Mouse (Mus musculus) liver, adult 2 months (tissue): ENCODE results near the gene Gm4922.

ENCODE experiments used
- CTCF ChIP-seq: fragments of 200-500 bp; IDR thresholded peaks from 2 replicates; pipeline ENCODE4 v1.5.1; 2011; ENCODE audit warnings: low read depth, low read length, control low read depth
- POLR2A ChIP-seq: fragments of 200-500 bp; IDR thresholded peaks from 2 replicates; pipeline ENCODE4 v1.6.1; 2011; ENCODE audit warnings: low read length, control low read depth; ENCODE audit not compliant: insufficient read depth; ENCODE audit errors: extremely low read depth

DNA sequence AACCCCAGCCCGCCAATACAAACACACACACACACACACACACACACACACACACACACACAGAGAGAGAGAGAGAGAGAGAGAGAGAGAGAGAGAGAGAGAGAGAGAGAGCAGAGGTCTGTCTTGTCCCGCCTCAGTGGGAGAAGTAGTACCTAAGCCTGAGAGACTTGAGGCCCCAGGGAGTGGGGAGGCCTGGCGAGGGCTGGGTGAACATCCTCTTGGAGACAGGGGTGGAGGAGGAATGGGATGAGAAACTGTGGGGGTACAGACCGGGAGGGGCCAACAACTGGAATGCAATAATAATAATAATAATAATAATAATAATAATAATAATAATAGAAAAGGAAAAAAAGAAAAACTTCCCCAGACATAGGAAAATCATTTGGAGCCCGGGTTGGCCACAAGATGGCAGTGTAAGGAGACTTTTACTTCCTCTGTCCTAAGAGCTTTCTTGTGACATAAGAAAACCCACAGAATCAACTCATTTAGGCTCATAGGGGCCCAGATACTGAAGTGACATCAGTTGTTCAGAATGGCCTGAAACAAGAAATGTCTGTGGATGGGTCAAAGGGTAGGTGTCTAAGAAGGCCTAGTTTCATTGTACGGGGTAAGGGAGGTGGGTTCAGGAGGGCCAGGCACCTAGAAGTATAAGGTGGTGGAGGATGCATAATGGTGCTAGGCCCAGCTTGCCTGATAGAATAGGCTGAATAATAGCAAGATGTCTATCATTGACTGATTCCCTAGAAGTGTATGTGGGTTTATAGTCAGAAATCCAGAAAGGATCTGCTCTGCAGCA lies 49.3 kb upstream of the Gm4922 start:
- TF ChIP-seq CTCF (peak; percentile 57), POLR2A (no peak)
